Mouse (Mus musculus) bone marrow macrophage, adult 2 months (primary cell): Measurements from ENCODE around the gene Tnn.

Experiments
- CTCF ChIP-seq: IDR thresholded peaks from 2 replicates; pipeline ENCODE4 v1.5.1; 2012; ENCODE audit warnings: low read depth, mild to moderate bottlenecking, low read length, moderate library complexity
- POLR2A ChIP-seq: IDR thresholded peaks from 2 replicates; pipeline ENCODE4 v1.6.1; 2012; ENCODE audit warnings: mild to moderate bottlenecking, low read depth, low read length, borderline replicate concordance

DNA sequence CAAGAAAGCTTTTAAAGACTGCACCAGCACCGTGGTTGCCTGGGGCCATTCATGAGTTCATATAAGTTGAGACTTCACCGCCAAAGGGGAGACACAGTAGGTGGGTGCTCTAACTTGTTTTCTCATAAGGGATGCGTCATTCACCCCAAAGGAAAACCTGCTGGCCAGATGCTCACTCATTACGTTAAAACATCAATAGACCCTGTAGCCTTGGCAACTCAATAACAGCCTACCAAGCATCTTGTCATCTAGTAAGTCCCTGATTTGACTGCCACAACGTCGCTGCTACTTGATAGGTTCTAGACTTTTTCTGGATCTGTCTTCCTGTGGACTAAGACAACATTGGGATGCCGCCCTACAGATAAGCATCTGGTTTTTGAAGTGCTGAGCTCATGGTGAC lies 111.0 kb downstream of the Tnn start:
- TF ChIP-seq POLR2A (no peak), CTCF (no peak)
